Mouse (Mus musculus) frontal cortex, adult 2 months (tissue): ENCODE measurements around the gene Fam83c. TPM values are rescaled to one million over a fixed set of nuclear protein-coding genes. Genes with fewer than 3 reads are reported as not detected.
A peak's percentile ranks its signal among the peaks of the same experiment; 100 is the strongest.
"Not testable (repeated sequence)": the region's sequence is repeated elsewhere in the genome, so short reads cannot be mapped to it uniquely, and the experiment has no call there.

ENCODE experiments used
- DNase-seq, 2 experiments: peaks; one replicate each; pipeline ENCODE4 v3.0.0; 2022; ENCODE audit warnings: low spot score in 1 of 2; ENCODE audit errors: extremely low spot score in 1 of 2
- polyA plus RNA-seq: library from polyadenylated mRNA; depleted of rRNA; stranded (reverse); fragments of >200 nt; gene quantifications from 2 replicates; pipeline ENCODE4 v1.2.3, GENCODE M21; 2012; rRNA removed

The Fam83c gene
- polyA plus RNA-seq, result not detected in 2 replicates

- no peak for DNase-seq
These were observed at the start of gene Fam83c for GRCm38 (mm10) chr2:155834732-155835131. Gene Fam83c (minus strand): TSS chr2:155834854.

- no peak for DNase-seq
These were observed 47.4 kb upstream of the Fam83c start for GRCm38 (mm10) chr2:155882087-155882486.

GRCm38 (mm10) chr2:155878964-155879876, 44.6 kb upstream of the Fam83c start:
- DNase-seq, result no peak

GRCm38 (mm10) chr2:155873636-155874035, 39.0 kb upstream of the Fam83c start:
- DNase-seq, result no peak

GRCm38 (mm10) chr2:155872930-155873507, 38.4 kb upstream of the Fam83c start:
- no peak for DNase-seq

GRCm38 (mm10) chr2:155872486-155872885, 37.8 kb upstream of the Fam83c start:
- DNase-seq, result no peak

- no peak for DNase-seq
These were observed 35.1 kb upstream of the Fam83c start for GRCm38 (mm10) chr2:155869772-155870171.

GRCm38 (mm10) chr2:155868320-155868719, 33.7 kb upstream of the Fam83c start:
- no peak for DNase-seq

- no peak for DNase-seq
These were observed 28.7 kb upstream of the Fam83c start for GRCm38 (mm10) chr2:155863301-155863867.

GRCm38 (mm10) chr2:155862573-155863300, 28.1 kb upstream of the Fam83c start:
- peak in 1 of 2 experiments; percentile 33 for DNase-seq

GRCm38 (mm10) chr2:155861581-155861980, 26.9 kb upstream of the Fam83c start:
- no peak for DNase-seq

- no peak for DNase-seq
These were observed 25.4 kb upstream of the Fam83c start for GRCm38 (mm10) chr2:155860102-155860501.

GRCm38 (mm10) chr2:155852536-155852935, 17.9 kb upstream of the Fam83c start:
- no peak for DNase-seq

- no peak for DNase-seq
These were observed 15.5 kb upstream of the Fam83c start for GRCm38 (mm10) chr2:155850120-155850519.

GRCm38 (mm10) chr2:155849464-155849863, 14.8 kb upstream of the Fam83c start:
- no peak for DNase-seq

- peak; percentile 36 to 91 for DNase-seq
These were observed 13.6 kb upstream of the Fam83c start for GRCm38 (mm10) chr2:155848291-155848690.

GRCm38 (mm10) chr2:155846930-155847329, 12.3 kb upstream of the Fam83c start:
- DNase-seq, result no peak

- no peak for DNase-seq
These were observed 4.3 kb upstream of the Fam83c start for GRCm38 (mm10) chr2:155838961-155839360.

- DNase-seq, result no peak
These were observed 3.3 kb upstream of the Fam83c start for GRCm38 (mm10) chr2:155837961-155838360.

GRCm38 (mm10) chr2:155832087-155832486, 2.6 kb downstream of the Fam83c start:
- DNase-seq, result not testable (repeated sequence)

GRCm38 (mm10) chr2:155831302-155831701, 3.4 kb downstream of the Fam83c start:
- no peak for DNase-seq
